Mouse (Mus musculus) hindbrain, embryonic 11.5 days (tissue): ENCODE results near the gene Wfs1. TPM values are rescaled to one million over a fixed set of nuclear protein-coding genes. Genes with fewer than 3 reads are reported as not detected.

ENCODE experiments used
- ATAC-seq: fragments of 200-750 bp; cut with Nextera tagmentation; 2 replicates; pipeline ENCODE4 v1.8.0; 2017; ENCODE audit warnings: mild to moderate bottlenecking, moderate TSS enrichment, moderate library complexity; ENCODE audit not compliant: low FRiP score
- DNase-seq: peaks from one replicate; pipeline ENCODE4 v3.0.0-alpha.2; 2015; ENCODE audit warnings: low spot score
- H3K27ac ChIP-seq: fragments of 300-500 bp; sonication (generic); 2 replicates; pipeline ENCODE4 v1.5.1; 2014; ENCODE audit warnings: mild to moderate bottlenecking, low read depth, low read length
- H3K27me3 ChIP-seq: fragments of 300-500 bp; sonication (generic); 2 replicates; pipeline ENCODE4 v1.6.1; 2014; ENCODE audit warnings: mild to moderate bottlenecking, low read length, moderate library complexity, mixed read lengths; ENCODE audit not compliant: control insufficient read depth, insufficient read depth
- H3K36me3 ChIP-seq: fragments of 300-500 bp; sonication (generic); 2 replicates; pipeline ENCODE4 v1.6.1; 2014; ENCODE audit warnings: mild to moderate bottlenecking, low read length, moderate library complexity, mixed read lengths; ENCODE audit not compliant: control insufficient read depth, insufficient read depth
- H3K4me1 ChIP-seq: fragments of 300-500 bp; sonication (generic); replicated peaks from 2 replicates; pipeline ENCODE4 v1.6.1; 2014; ENCODE audit warnings: low read length, mixed read lengths; ENCODE audit not compliant: control insufficient read depth, insufficient read depth
- H3K4me2 ChIP-seq: fragments of 300-500 bp; sonication (generic); replicated peaks from 2 replicates; pipeline ENCODE4 v1.6.1; 2014; ENCODE audit warnings: mild to moderate bottlenecking, low read depth, low read length
- H3K4me3 ChIP-seq: fragments of 300-500 bp; sonication (generic); 2 replicates; pipeline ENCODE4 v1.5.1; 2014; ENCODE audit warnings: low read depth, low read length
- H3K9ac ChIP-seq: fragments of 300-500 bp; sonication (generic); 2 replicates; pipeline ENCODE4 v1.6.1; 2014; ENCODE audit warnings: low read depth, low read length
- H3K9me3 ChIP-seq: fragments of 300-500 bp; sonication (generic); 2 replicates; pipeline ENCODE4 v1.6.1; 2016; ENCODE audit warnings: low read length; ENCODE audit not compliant: control insufficient read depth
- WGBS: fragments of 180-500 bp; shearing (Covaris S2); extraction: QIAGEN DNeasy Blood & Tissue Kit; methylation state at CpG from one replicate; pipeline ENCODE4 v1.1.7; 2014; 5-methylcytosine and 5-hydroxymethylcytosine counted together
- polyA plus RNA-seq: library from polyadenylated mRNA; unstranded; fragments of >200 nt; fragmentation: Nextera tagmentation; extraction: Ambion mirVana; gene quantifications from 2 replicates; pipeline ENCODE4 v1.2.1, GENCODE M21; 2014

The Wfs1 gene
- polyA plus RNA-seq, 1 experiment from 2014 or later: 6.0 TPM

DNA sequence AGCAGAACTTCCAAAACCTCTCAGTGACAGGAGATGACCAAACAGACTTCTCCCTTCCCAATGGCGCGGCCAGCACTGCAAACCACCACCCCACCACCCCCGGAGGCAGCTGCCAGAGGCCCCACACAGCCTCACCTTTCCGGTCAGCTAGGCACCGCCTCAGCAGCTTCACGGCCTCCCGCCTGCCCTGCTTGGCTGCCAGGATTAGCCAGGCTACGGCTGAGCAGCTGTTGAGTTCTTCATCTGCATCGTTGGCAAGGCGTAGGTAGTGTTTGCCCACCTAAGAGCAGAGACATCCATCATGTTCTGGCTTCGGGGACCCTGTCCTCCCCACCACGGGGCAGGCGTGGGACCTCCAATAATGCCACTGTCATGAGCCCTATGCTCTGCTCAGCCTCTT lies 13.7 kb downstream of the Wfs1 start:
- no peak overlapping the region for H3K4me2 ChIP-seq
- DNase-seq (no peak), ATAC-seq (no peak)
- H3K4me1 ChIP-seq: no peaks in the 10 kb centered on the region
- no peaks in the 10 kb centered on the region for H3K9me3 ChIP-seq
- no peak overlapping the region for H3K27ac ChIP-seq
- no peak overlapping the region for H3K9ac ChIP-seq
- H3K27me3 ChIP-seq: no peaks in the 10 kb centered on the region
- 93% methylated on average over 13 of the region's 13 CpGs for WGBS
- no peaks in the 10 kb centered on the region for H3K36me3 ChIP-seq
- no peak overlapping the region for H3K4me3 ChIP-seq

DNA sequence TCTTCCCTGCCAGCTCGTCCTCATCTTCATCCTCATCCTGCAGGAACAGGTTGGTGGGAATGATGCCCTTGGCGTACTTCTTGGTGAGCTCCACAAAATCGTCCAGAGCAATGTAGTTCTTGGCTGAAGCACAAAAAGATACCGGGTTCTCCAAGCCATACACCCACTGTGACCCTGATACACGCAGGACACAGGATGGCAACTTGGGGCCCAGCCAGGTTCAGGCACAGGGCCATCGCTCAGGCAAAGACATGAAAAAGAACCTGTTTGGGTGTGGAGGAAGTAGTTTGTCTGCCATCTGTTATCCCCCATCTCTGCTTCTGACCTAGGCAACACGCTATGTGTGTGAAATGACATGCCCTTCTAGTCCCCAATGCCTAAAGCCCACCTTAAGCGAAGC lies 17.4 kb downstream of the Wfs1 start:
- no peak for DNase-seq
- Histone ChIP-seq H3K4me2 (no peak overlapping the region), H3K27me3 (no peaks in the 10 kb centered on the region), H3K27ac (no peak overlapping the region), H3K4me3 (no peak overlapping the region), H3K36me3 (no peaks in the 10 kb centered on the region; the same call in 1 of the 2 replicates), H3K9me3 (no peaks in the 10 kb centered on the region), H3K9ac (no peak overlapping the region), H3K4me1 (no peaks in the 10 kb centered on the region)
- no peak for ATAC-seq
- WGBS: 91% methylated on average over 8 of the region's 8 CpGs

DNA sequence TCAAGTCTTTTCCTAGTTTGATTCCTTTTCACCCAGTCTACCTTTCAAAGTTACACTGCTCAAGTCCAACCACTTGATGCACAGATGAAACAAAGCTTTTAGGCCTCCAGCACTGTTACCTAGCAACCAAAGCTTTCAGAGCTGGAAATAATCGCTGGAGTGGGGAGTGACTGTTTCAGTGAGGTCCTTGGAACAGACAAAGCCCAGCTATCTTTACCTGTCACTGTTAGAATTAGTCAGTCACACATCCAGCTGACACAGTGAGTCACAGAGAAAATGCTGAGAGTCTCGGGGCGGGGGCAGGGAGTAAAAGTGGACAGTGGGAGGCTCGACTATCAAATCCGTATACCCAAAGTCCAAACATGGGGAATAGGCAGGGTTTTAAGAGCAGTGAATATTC lies 28.5 kb downstream of the Wfs1 start:
- Histone ChIP-seq H3K4me2 (no peak overlapping the region), H3K4me1 (no peaks in the 10 kb centered on the region; the same call in 1 of the 2 replicates), H3K27me3 (no peaks in the 10 kb centered on the region), H3K9ac (no peak overlapping the region), H3K27ac (no peak overlapping the region), H3K4me3 (no peak overlapping the region), H3K9me3 (no peaks in the 10 kb centered on the region), H3K36me3 (no peaks in the 10 kb centered on the region; the same call in 1 of the 2 replicates)
- DNase-seq (peak; percentile 56), ATAC-seq (peak; percentile 47; the same call in 1 of the 2 replicates)
- 21% methylated on average over 5 of the region's 5 CpGs for WGBS

DNA sequence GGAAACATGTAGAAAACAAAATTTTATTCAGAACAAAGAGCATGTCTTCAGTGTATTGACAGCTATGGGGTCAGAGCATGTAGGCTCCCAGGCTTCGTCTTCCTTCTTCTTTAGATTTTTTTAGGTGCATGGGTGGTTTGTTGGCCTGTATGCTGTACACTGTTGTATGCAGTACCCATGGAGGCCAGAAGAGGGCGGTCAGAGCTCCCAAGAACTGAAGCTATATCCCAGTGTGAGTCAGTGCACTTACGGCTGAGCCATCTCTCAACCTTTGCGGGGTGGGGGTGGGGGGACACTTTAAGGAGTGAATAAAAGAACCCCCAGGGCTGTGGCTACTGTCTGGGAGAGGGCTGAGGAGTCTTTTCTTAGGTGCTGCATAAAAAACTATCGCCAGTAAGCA lies 30.2 kb downstream of the Wfs1 start:
- H3K27me3 ChIP-seq: no peaks in the 10 kb centered on the region
- H3K9ac ChIP-seq: no peak overlapping the region
- DNase-seq: peak; percentile 80
- H3K9me3 ChIP-seq: no peaks in the 10 kb centered on the region
- no peak overlapping the region for H3K4me3 ChIP-seq
- H3K36me3 ChIP-seq: no peaks in the 10 kb centered on the region
- H3K27ac ChIP-seq: no peak overlapping the region
- H3K4me1 ChIP-seq: no peaks in the 10 kb centered on the region; the same call in 1 of the 2 replicates
- no peak for ATAC-seq
- 39% methylated on average over 5 of the region's 5 CpGs for WGBS
- no peak overlapping the region for H3K4me2 ChIP-seq

DNA sequence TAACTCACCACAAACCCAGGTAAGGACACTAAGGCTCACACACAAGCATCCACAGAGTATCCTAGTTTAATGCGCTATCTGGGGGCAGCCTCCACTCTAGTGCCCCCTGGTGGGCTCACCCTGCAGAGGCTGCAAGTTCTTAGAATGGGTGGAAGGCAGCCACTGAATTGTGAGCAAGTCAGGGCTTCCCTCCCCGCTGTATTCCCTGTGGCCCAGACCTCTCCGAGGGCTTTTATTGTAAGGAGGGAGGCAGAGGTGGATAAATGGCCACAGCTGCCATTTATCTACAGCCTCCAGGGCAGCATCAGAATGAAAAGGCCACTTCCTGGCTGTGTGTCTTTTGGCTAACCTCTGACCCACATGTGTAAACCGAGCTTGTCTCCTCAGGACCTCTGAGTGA lies 33.6 kb downstream of the Wfs1 start:
- H3K4me2 ChIP-seq: no peak overlapping the region
- 23% methylated on average over 4 of the region's 4 CpGs for WGBS

DNA sequence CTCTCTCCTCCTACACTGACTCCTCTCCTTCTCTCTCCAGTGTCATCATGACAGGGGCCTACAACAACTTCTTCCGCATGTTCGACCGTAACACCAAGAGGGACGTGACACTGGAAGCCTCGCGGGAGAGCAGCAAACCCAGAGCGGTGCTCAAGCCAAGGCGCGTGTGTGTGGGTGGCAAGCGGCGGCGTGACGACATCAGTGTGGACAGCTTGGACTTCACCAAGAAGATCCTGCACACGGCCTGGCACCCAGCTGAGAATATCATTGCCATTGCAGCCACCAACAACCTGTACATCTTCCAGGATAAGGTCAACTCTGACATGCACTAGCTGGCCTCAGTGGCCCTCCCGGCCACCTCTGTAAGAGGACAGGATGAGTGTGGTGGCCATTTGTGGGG lies 36.7 kb downstream of the Wfs1 start:
- WGBS: 94% methylated on average over 15 of the region's 15 CpGs
- no peak for DNase-seq
- H3K9ac ChIP-seq: no peak overlapping the region
- no peak overlapping the region for H3K4me2 ChIP-seq
- H3K27me3 ChIP-seq: no peaks in the 10 kb centered on the region
- H3K4me1 ChIP-seq: no peaks in the 10 kb centered on the region
- no peaks in the 10 kb centered on the region for H3K36me3 ChIP-seq
- no peak overlapping the region for H3K4me3 ChIP-seq
- H3K9me3 ChIP-seq: no peaks in the 10 kb centered on the region
- no peak overlapping the region for H3K27ac ChIP-seq
- ATAC-seq: no peak

More for the DNA sequence above, 33.6 kb downstream of the Wfs1 start:
- DNase-seq (peak; percentile 64), ATAC-seq (no peak)
- H3K9me3 ChIP-seq: no peaks in the 10 kb centered on the region
- H3K9ac ChIP-seq: no peak overlapping the region
- no peaks in the 10 kb centered on the region for H3K36me3 ChIP-seq
- no peaks in the 10 kb centered on the region for H3K4me1 ChIP-seq
- H3K27ac ChIP-seq: no peak overlapping the region
- no peak overlapping the region for H3K4me3 ChIP-seq
- H3K27me3 ChIP-seq: no peaks in the 10 kb centered on the region

DNA sequence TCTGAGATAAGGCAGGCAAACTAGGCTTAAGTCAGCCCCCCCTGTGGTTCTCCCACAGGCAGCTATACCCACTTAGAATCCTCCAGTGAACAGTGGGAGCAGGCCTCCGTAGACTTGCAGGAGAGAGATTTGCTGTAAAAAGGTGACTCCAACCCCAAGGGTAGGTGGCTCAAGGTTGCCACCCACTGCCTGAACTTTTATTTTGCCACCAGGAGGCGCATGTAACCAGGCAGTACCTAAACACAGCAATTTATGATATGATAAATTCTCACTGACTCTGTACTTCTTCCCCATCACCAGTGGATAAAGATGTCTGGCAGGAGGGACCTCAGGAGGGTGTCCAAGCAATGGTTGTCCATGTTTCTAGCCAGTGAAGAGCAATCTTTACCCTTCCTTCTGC lies 38.1 kb downstream of the Wfs1 start:
- Histone ChIP-seq H3K4me2 (no peak overlapping the region), H3K4me3 (no peak overlapping the region), H3K4me1 (no peaks in the 10 kb centered on the region), H3K9me3 (no peaks in the 10 kb centered on the region), H3K27me3 (no peaks in the 10 kb centered on the region), H3K27ac (no peak overlapping the region), H3K36me3 (no peaks in the 10 kb centered on the region), H3K9ac (no peak overlapping the region)
- 53% methylated on average over 2 of the region's 2 CpGs for WGBS
- ATAC-seq: no peak
- DNase-seq: no peak

DNA sequence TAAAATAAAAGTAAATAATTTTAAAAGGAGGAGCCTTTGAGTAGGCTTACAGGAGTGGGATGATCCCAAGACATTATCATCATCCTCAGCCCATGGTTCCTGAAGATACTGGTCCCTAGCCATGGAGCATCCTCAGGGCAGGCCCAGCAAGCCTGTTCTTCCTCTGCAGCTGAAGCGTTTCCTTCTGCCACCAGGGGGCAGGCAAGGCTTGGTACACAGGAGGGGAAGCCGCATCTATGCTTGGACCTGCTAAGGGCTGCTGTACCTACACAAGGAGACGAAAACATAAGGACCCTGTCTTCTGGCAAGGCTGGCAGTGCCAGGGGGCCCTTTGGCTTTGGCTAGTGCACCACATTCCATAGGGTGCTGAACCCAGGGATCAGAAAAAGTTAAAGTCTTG lies 40.2 kb downstream of the Wfs1 start:
- Histone ChIP-seq H3K27me3 (no peaks in the 10 kb centered on the region), H3K4me2 (no peak overlapping the region), H3K36me3 (no peaks in the 10 kb centered on the region), H3K9me3 (no peaks in the 10 kb centered on the region), H3K9ac (no peak overlapping the region), H3K4me1 (no peaks in the 10 kb centered on the region), H3K4me3 (no peak overlapping the region), H3K27ac (no peak overlapping the region)
- DNase-seq (peak; percentile 88), ATAC-seq (no peak)
- WGBS: 14% methylated on average over 3 of the region's 3 CpGs

DNA sequence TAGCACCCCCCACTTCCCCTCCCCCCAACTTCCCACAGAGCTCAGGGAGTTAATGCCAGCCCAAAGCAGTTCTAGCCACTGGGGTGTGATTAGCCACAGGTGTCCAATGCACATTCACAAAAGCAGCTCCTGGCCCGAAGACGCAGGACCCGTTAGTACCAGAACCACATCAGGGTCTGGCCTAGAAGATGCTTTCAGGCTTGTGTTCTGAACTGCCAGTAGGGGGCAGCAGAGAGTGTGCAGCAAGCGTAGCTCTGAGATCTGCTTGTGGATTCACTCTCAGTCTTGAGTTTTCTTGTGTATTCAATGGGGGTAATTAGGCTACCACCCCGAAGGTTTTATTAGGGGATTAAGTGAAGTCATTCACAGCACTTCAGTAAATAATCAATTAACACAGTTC lies 42.6 kb downstream of the Wfs1 start:
- no peak overlapping the region for H3K9ac ChIP-seq
- ATAC-seq (no peak), DNase-seq (peak; percentile 81)
- no peak overlapping the region for H3K27ac ChIP-seq
- no peak overlapping the region for H3K4me2 ChIP-seq
- WGBS: 12% methylated on average over 5 of the region's 5 CpGs
- H3K4me3 ChIP-seq: no peak overlapping the region
- H3K4me1 ChIP-seq: no peaks in the 10 kb centered on the region
- H3K36me3 ChIP-seq: no peaks in the 10 kb centered on the region
- no peaks in the 10 kb centered on the region for H3K27me3 ChIP-seq
- no peaks in the 10 kb centered on the region for H3K9me3 ChIP-seq
